Mouse (Mus musculus) adrenal gland (tissue): ENCODE results near the gene Tomm34.
"Not testable (repeated sequence)": the region's sequence is repeated elsewhere in the genome, so short reads cannot be mapped to it uniquely, and the experiment has no call there.

ENCODE experiments used
- intact Hi-C: fragments of 180-260 bp; cut with DNase I; formaldehyde crosslinking; loops from one replicate; pipeline ENCODE4 v1.15.1; 2025

Tomm34 gene

DNA sequence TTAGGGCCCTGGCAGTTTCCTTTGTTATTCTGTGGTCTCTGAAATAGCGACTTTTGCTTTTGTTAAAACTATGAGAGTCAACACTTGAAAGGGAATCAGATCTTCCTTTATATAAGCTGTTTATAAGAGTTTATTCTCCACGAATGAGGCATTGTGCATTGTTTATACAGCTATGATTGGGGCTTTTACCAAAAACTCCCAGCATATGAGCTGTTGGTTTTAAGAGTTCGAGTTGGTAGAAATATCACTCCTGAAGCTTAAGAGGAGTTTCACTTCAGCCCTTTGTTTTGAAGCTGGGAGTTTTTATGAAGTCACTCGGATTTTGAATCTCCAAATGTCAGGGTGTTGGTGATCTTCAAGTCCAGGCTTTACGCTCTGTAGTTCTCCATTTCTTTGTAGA lies 6.9 kb upstream of the Tomm34 start:
- intact Hi-C loops, result no loop called here

DNA sequence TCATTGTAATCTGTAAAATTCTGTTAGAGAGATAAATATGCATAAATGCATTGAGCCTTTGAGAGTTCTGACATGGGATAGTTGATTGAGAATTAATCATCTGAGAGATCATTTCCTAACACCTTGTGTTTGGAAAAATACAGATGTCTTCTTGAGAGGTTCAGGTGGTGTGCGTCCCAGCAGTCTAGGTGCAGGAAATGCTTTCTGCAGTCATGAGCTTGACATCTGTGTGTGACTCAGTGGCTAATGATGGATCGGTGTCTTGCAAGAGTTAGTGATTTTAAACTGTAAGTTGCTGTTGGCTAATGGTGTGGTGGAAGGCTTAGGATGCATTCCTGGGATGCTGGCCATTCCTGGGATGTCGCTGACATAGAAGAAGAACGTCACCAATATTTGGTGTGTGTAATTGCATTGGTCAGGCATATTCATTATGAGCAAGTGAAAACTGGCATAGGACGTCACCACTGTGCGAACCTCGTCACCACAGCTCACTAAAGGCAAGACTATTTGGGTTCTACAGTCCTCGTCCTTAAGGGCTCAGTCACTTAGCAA lies 6.0 kb upstream of the Tomm34 start:
- intact Hi-C loops, result no loop called here

DNA sequence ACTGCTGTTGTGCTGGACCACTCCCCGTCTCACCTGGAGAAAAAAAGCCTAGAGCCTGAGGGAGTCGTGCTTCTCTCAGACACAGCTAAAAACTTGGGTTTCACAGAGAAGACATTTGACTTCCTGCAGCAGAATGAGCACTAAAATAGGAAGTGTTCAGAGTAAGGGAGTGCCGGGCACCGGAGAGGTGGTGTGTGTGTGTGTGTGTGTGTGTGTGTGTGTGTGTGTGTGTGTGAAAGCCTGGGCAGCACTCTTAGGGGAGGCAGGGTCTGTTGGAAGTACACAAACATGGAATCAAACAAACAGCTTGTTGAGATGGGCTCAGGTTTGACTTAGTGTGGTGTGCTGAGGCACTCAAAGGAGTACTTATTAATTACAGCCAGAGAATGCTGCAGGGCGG lies 4.1 kb upstream of the Tomm34 start:
- intact Hi-C loops, result no loop called here

DNA sequence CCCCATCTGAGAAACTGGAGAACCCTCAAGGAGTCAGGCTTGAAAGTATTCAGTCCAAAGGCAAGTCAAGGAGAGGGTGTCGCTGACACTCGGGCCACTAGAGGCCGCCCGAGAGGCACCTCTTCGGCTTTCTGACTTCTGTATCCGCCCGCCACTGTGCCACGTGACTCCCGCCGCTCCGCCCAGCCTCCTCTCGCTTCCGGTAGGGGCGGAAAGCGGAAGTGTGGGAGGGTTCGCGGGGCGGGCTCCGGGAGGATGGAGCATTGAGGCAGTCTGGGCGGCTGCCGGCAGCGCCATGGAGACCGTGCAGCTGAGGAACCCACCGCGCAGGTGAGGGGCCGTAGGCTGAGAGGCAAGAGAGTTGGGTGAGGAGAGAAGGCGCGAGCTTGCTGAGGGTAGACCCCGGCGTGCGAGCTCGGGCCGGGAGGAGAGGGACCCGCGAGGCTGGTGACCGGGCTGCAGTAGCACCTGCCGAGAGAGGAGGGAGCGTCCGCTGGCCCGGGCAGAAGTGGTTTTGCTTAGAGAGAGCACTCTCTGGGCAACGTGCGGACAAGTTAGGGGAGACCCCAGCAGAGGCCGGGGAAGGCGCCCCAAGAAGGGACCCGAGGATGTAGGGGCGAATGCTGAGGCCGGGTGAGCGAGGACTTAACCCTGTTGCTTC lies 3.1 kb upstream of the Tomm34 start:
- intact Hi-C loops, result no loop called here

DNA sequence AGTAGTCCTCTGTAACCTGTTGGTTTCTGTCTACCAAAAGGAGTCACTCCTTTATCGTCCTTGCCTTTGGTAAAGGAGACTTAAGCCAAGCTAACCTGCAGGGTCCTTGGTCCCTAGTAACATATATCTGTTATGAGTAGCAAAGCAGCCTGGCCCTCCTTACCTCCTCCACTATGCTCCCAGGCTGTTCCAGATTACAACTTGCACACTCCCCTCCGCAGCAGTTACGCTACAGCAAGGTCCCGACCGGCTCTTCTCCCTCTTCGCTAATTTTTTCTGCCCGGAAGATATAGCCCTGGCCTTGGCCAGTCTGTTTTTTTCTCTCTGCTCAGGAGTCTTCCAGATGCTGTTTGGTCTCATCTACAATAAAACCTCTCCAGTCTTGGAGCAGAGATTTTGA lies 2.2 kb upstream of the Tomm34 start:
- intact Hi-C loops, result no loop called here

DNA sequence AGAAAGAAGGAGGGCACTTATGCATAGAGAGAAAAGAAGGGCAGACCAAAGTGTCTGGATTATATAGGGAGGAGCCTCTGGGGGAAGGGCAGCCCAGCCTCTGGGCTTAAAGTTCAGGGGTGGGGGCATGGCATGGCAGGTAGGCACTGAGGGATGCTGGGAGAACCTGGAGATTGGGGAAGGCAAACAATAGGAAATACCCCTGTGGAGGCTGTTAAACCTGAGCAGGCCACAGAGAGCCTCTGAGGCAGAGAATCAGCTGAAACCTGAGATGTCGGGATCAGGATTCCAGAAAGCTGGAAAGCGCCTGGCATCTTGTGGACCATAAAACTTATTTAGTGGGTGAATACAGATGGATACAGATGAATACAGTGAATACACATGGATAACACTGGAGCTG lies 1.1 kb upstream of the Tomm34 start:
- intact Hi-C loops, result no loop called here

DNA sequence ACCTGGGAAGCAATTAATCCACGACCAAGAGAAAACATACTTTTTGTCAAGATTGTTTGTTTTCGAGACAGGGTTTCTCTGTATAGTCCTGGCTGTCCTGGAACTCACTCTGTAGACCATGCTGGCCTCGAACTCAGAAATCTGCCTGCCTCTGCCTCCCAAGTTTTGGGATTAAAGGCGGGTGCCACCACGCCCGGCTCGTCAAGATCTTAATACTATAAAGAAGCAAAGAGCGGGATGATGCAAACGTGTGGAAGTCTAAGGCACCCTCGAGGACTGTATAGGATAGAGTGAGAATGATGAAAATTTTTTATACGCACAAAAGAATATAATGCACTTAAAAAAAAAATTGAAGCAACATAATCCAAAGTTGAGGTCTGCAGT lies 460 bp upstream of the Tomm34 start:
- intact Hi-C loops, result not testable (repeated sequence)

DNA sequence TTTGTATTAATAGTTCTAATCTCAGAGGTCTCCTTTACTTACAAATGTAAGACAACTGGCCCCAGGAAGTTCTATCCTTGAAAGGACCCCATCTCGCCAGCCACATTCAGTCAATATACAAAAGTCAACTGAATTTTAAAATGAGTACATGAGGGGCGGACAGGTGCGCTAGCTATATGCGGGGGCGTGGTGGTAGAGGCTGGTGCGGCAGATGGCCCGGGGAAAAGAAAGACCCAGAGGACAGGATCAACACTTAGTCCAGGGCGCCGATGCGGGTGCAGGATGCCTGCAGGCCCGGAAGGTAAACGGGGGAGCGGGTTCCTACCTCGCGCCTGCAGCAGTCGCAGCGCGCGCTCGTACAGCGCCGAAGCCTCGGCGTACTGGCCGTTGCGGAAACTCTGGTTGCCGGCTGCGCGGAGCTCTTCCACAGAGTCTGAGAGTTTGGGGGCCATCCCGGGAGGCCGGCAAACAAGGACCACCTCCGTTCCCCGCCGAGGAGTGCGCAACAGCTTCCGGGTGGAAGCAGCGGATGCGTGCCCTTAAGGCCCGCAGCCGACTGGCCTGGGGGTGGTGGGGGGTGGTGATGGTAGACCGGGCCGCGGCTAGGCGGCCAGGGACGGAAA lies 716 bp downstream of the Tomm34 start, which contains the start of gene Stk4:
TSS of gene Stk4 (plus strand) at position 181 of the 623 bp plus-strand sequence.
- intact Hi-C loops, result no loop called here

DNA sequence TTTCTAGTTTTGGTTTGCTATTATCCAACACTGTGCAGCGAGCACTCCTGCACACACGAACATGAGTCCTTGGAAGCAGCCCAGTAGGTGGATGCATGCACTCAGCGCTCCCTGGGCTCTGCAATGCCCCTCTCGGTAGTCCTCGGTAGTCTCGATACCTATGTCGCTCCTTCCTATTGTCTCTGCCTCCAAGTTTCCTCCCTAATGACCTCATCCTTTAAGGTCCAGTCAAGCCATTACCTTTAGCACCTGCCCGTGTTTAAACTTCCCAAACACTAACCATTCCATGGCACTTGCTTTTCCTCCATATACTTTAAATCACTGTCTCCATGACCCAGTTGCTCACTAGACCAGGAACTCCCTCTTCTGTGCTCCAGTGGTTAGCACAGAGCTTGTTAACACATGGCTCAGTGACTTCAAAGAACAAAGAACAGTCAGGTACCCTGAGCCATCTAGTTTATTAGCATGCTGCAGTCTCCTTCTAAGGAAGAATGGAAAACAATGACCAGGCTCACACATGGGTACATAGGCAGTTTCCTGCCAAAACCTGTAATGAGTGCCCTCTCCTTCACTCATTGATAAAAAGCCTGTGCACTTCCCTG lies 11.2 kb downstream of the Tomm34 start:
- intact Hi-C loops, result no loop called here

DNA sequence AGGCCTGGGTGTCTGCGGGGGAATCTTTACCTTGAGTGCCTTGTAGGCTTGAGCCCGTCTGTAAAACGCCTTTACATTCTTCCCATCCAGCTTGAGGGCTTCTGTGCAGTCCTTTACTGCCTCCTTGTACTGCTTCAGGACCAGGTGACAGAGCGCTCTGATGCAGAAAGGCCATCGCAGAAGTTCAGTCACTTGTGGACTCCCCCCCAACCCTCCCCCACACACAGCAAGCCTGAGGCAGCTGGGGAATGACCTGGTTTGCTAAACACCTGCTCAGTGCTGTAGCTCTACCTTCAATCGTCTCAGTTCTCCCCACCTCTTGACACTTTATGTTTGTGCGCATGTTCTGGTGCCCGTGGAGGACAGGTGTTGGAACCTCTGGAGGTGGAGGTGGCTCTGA lies 16.3 kb downstream of the Tomm34 start:
- intact Hi-C loops, result no loop called here

DNA sequence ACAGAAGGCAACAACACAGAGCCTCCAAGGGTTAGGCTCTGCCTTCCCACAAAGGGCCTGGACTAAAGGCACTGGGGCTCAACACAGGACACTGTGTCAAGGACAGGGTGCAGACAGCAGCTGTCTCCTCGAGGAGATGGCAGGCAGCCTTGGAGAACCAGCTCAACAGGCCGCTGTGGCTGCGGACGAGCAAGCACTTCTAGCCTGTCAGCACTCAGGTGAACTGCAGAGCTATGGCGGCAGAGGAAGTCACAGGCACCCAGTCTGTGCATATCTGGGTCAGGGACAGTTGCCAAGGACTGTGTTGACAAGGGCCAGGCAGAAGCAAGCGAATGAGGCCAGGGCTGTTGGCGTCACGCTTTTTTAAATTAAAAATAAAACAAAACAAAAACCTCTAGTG lies 17.2 kb downstream of the Tomm34 start:
- intact Hi-C loops, result no loop called here

DNA sequence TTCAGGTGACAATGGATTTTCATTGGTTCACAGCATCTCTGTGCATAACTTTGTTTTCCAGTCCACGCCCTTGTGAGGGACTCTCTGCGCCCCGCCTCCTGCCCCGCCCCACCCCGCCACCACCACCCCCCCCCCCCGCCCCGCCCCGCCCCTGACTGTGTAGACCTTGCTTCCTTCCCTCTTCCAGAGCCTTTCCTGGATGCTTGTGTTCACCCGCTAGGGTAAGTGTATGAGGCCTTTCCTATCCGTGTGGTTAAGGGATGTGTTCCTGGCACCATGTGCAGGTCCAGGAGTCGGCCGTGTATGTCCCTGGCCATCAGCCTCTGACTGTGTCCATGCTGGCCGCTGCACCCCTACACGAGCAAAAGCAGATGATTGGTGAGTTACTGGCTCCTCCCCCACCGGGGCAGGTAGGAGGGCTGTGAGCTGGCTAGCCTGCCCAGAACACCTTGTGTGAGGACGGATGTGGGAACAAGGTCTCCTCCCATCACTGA lies 23.7 kb downstream of the Tomm34 start:
- intact Hi-C loops, result no loop called here

DNA sequence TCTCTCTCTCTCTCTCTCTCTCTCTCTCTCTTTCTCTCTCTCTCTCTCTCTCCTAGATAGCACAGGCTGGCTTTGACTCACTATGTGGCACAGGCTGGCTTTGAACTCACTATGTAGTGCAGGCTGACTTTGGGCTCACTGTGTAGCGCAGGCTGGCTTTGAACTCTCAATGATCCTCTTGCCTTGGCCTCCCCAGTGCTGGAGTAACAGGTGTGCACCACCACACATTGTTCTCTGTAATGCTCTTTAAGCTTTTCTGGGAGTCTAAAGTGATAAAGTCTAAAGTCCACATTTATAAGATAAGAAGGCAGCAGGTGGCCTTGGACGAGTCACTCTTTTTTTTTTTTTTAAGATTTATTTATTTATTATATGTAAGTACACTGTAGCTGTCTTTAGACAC lies 29.4 kb downstream of the Tomm34 start:
- intact Hi-C loops, result no loop called here

DNA sequence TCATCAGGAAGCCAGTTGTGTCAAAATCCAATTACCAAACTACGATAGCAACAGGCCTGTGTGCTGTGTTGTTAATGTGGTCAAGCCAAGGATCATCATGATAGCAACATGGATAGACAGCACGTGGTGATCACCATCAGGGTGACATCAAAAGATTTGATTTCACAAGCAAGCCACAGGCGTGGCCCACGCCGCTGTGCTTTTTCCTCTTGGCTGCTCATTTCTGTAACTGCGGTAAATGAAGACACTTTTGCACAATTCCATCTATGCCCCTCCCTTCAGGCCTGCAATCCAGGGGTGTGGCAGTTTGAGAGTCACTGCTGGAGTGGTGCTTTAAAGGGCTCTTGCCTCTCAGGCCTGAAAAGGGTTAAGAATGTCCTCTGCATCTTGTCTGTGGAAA lies 30.0 kb downstream of the Tomm34 start:
- intact Hi-C loops, result no loop called here

DNA sequence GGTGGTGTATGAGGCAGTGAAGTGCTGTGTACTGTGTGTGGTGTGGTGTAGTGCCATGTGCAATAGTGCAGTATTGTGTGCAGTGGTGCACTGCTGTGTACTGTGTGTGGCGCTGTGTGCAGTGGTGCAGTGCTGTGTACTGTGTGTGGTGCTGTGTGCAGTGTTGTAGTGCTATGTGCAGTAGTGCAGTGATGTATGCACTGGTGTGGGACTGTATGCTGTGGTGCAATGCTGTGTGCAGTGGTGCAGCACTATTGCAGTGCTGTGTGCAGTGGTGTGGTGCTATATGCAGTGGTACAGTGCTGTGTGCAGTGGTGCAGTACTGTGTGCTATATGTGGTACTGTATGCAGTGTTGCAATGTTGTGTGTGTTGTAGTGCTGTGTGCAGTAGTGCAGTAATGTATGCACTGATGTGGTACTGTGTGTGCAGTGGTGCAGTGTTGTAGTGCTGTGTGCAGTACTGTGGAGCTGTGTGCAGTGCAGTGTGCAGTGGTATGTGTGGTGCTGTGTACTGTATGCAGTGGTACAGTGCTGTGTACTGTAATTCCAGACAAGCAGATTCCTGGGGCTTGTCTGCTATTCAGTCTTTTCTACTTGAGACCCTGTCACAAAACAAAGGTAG lies 32.5 kb downstream of the Tomm34 start:
- intact Hi-C loops, result no loop called here

DNA sequence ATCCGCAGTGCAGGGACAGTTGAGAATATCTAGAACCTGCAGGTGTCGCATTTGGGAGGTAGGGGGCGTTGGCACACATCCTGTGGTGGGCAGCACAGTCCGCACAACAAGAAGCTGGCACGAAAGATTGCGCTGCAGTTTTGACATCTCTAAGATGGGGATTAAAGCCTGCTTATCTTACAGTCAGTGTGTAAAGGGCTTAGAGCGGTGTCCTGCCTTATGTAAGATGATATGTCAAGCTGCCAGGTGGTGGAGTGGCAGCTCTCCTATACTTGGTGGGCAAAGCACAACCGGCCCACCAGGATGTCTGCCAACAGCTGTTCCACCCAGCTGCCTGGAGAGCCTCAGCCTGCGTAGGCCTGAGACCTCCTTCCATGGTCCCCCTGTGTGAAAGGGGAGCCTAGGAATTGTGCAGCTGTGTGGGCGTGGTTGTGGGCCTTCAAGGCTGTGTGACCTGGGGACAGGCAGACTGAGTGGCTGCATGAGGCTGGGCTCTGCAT lies 34.4 kb downstream of the Tomm34 start:
- intact Hi-C loops, result no loop called here

DNA sequence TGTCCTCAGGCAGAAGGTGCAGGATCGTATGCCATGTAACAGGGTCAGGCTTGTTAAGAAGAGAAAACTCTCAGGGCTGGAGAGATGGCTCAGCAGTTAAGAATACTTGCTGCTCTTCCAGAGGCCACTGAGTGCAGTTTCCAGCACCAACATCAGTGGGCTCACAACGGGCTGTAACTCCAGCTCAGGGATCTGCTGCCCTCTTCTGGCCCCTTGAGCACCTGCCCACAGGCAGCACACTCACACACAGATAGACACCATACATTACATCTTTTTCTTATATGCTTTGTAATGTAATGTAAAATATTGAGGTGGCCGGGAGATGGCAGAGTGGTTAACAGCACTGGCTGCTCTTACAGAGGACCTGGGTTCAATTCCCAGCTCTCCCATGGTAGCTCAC lies 38.0 kb downstream of the Tomm34 start:
- intact Hi-C loops, result no loop called here

DNA sequence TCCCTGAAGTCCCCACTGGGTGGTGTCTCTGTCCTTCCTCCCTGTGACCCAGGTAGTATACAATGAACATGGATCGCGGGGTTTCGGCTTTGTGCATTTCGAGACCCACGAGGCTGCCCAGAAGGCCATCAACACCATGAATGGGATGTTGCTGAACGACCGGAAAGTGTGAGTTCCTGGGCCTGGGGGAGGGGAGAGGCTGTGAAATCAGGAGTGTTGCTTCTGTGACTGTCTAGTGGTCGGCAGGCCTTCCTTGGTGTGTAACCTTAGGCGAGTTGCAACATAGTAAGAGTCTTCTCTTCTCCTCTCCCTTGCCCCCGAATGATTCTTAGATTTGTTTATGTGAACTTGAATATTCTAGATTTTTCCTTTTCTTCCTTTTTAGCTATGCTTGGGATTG lies 39.8 kb downstream of the Tomm34 start:
- intact Hi-C loops, result no loop called here

DNA sequence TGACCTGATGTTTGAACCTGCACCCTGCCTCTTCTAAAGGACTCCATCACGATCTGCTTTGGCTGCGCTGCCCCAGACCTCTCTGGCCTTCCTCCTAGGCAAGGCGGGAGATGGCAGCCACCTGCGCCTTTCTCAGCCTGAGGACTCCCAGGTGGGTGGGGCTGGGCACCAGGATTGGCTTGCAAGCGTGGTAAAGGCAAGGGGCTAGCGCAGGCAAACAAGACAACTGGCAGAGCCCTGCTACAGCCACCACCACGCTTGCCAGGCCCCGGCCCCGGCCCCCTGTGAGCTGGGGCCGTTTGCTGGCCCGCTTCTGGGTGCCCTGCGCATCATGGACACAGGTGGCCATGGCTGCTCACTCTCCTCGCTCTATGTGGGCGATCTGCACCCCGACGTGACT lies 45.8 kb downstream of the Tomm34 start, which contains the start of gene Pabpc1l:
TSS of gene Pabpc1l (plus strand) at position 301 of the 400 bp plus-strand sequence.
- intact Hi-C loops, result no loop called here

DNA sequence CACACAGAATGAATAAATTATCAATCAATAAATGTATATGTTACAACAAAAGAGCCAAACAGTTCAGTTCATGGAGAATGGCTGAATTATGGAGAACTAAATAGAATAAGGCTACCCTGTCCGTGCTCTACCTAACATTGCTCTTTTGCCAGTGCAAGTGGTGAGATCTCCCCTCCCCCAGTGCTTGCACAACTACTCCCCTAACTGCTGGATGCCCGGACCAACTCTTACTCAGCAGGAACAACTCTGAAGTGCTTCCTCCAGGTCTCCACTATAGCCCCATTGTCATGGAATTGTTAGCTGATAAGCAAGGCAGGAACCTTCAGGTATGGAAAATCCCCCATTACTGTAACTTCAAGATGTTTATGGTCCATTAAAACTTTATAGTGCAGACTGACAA lies 48.9 kb downstream of the Tomm34 start:
- intact Hi-C loops, result no loop called here

DNA sequence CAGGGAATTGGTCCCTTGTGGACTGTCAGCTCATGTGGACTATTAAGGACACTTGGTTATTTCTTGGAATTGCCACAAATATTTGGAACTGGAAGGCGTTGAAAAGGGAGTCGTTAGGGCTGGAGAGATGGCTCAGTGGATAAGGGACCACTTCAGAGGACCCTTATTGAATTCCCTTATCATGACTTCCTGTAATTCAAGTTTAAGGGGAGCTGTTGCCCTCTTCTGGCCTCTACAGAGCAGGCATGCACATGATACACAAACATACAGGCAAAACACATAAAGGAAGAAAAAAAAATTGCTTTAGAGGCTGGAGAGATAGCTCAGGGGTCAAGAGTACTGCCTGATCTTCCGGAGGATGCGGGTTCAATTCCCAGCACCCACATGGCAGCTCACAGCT lies 51.0 kb downstream of the Tomm34 start:
- intact Hi-C loops, result no loop called here

DNA sequence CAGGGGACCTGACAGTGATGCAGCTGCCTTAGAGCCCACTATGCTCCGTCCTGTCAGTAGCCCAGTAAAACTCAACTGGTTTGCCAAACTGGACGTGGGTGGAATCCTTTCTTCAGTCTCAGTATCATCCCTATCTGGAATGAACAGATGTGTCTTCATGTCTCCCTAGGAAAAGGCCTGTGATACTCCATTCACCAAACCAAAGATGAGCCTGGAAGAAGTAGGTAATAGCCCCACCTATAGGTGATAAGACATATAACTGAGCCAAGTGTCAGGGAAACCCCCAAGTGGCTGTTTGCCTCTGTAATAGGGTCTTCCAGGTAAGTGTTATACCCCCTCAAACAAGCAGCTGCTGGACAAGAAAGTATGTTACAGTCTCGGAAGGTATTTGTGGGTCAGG lies 52.1 kb downstream of the Tomm34 start:
- intact Hi-C loops, result no loop called here
